In genomic region chr16:26285627-26286026, GRCm38 (mm10) we compare ENCODE assay signal across 26 mouse cellular contexts.
"Had no signal": no experiment of that assay in that cellular context is flagged by ENCODE, and none has a peak within 500 bp of the region (broad histone marks: within the 10 kb centered on the region; RNA-seq: fewer than 3 reads in every experiment).

No protein-coding gene starts in this region.

- H3K9me3 ChIP-seq: heart, embryonic 12.5 days; hindbrain, embryonic 10.5 days; hindbrain, embryonic 12.5 days; intestine, embryonic 15.5 days; limb, embryonic 13.5 days; limb, embryonic 15.5 days; liver, embryonic 13.5 days had no signal

- H3K4me1 ChIP-seq: heart, embryonic 12.5 days; hindbrain, embryonic 10.5 days; hindbrain, embryonic 12.5 days; intestine, embryonic 15.5 days; limb, embryonic 13.5 days; limb, embryonic 15.5 days; liver, embryonic 13.5 days had no signal

- H3K27ac ChIP-seq: gastrocnemius, adult 2 months; heart, adult 2 months; hindbrain, embryonic 10.5 days; hindbrain, embryonic 12.5 days; hindbrain, embryonic 14.5 days; intestine, embryonic 15.5 days; limb, embryonic 13.5 days; limb, embryonic 15.5 days; liver, embryonic 13.5 days had no signal

- H3K9ac ChIP-seq: heart, embryonic 12.5 days; hindbrain, embryonic 12.5 days; hindbrain, embryonic 14.5 days; intestine, embryonic 15.5 days; limb, embryonic 13.5 days; limb, embryonic 15.5 days; liver, embryonic 13.5 days had no signal

- H3K36me3 ChIP-seq: heart, embryonic 12.5 days; hindbrain, embryonic 10.5 days; hindbrain, embryonic 12.5 days; intestine, embryonic 15.5 days; limb, embryonic 13.5 days; limb, embryonic 15.5 days; liver, embryonic 13.5 days had no signal

- H3K27me3 ChIP-seq: heart, embryonic 12.5 days; hindbrain, embryonic 12.5 days; intestine, embryonic 15.5 days; limb, embryonic 13.5 days; limb, embryonic 15.5 days; liver, embryonic 13.5 days had no signal

- DNase-seq: gastrocnemius, adult 2 months; gastrocnemius, postnatal 10 days; gastrocnemius, postnatal 25 days; heart, adult 11 months; heart, adult 2 months; heart, postnatal 10 days; heart, postnatal 4 days; kidney, adult 18-20 months; kidney, adult 8-10 months; kidney, postnatal 10 days; kidney, postnatal 25 days; kidney, postnatal 4 days; layer of hippocampus, adult 9-11 months; layer of hippocampus, postnatal 36 days; left cerebral cortex, postnatal 4 days; liver, embryonic 13.5 days had no signal

- ATAC-seq: hindbrain, embryonic 16.5 days; inflammation-experienced regulatory T-cells, adult 6 months; intestine, embryonic 15.5 days; intestine, postnatal 0 days had no signal

- H3K4me2 ChIP-seq: heart, embryonic 12.5 days; hindbrain, embryonic 12.5 days; hindbrain, embryonic 14.5 days; intestine, embryonic 15.5 days; limb, embryonic 13.5 days; limb, embryonic 15.5 days; liver, embryonic 13.5 days had no signal

- H3K4me3 ChIP-seq: gastrocnemius, adult 2 months; heart, adult 2 months; heart, embryonic 12.5 days; hindbrain, embryonic 10.5 days; hindbrain, embryonic 12.5 days; intestine, embryonic 15.5 days; limb, embryonic 13.5 days; limb, embryonic 15.5 days; liver, embryonic 13.5 days had no signal
